Mouse (Mus musculus): Measurements from ENCODE around the gene Scgb2b27. TPM values are rescaled to one million over a fixed set of nuclear protein-coding genes. Genes with fewer than 3 reads are reported as not detected.

Gene Scgb2b27
- not detected in 2 replicates for polyA plus RNA-seq (2015; fragmentation: Nextera tagmentation; extraction: Ambion mirVana)

GRCm38 (mm10) chr7:34013842-34014241, at the start of gene Scgb2b27:
Gene Scgb2b27, minus strand, starts transcription at chr7:34013942.

DNA sequence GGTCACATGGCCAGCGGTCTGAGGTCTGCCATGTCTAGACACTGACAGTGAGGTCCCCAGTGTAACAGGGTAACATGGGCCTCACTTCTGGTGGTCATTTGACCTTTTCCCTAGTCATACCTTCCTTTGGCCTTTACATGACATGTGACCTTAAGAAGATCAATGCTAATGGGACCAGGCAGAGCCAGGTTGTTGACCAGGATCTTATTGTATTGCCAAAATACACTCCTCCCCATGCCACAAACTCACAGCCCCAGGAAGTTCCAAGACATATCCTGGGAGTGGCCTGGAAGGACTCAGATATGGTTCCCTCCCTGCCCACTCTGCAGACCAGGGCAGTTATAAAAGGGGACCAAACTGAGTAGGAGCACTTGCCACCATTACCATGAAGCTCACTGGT, 7.4 kb upstream of the Scgb2b27 start, which contains the start of gene Scgb1b27:
Gene Scgb1b27 (plus strand): TSS at position 301 of the 400 bp plus-strand sequence.

Other genes starting within 250 kb of the Scgb2b27 start
- not detected in 2 replicates for gene Scgb2b26, start 68.9 kb downstream of the Scgb2b27 start, polyA plus RNA-seq (2015; fragmentation: Nextera tagmentation; extraction: Ambion mirVana)
- not detected in 2 replicates for gene Scgb1b27, start 7.5 kb upstream of the Scgb2b27 start, polyA plus RNA-seq (2015; fragmentation: Nextera tagmentation; extraction: Ambion mirVana)
- gene Scgb1b30, start 81.5 kb upstream of the Scgb2b27 start, polyA plus RNA-seq (2015; fragmentation: Nextera tagmentation; extraction: Ambion mirVana): not detected in 2 replicates
- 2.7 and 4.0 TPM in 2 replicates for gene Wtip, start 119.3 kb upstream of the Scgb2b27 start, polyA plus RNA-seq (2015; fragmentation: Nextera tagmentation; extraction: Ambion mirVana)
- gene Uba2, start 155.7 kb upstream of the Scgb2b27 start, polyA plus RNA-seq (2015; fragmentation: Nextera tagmentation; extraction: Ambion mirVana): 67.6 and 71.9 TPM in 2 replicates
- 44.7 and 48.3 TPM in 2 replicates for gene Pdcd2l, start 182.7 kb upstream of the Scgb2b27 start, polyA plus RNA-seq (2015; fragmentation: Nextera tagmentation; extraction: Ambion mirVana)
- gene Gpi1, start 216.4 kb upstream of the Scgb2b27 start, polyA plus RNA-seq (2015; fragmentation: Nextera tagmentation; extraction: Ambion mirVana): 646 and 684 TPM in 2 replicates
- gene Gm6096, start 237.1 kb upstream of the Scgb2b27 start, polyA plus RNA-seq (2015; fragmentation: Nextera tagmentation; extraction: Ambion mirVana): not detected in 2 replicates